Mouse (Mus musculus) MEL (cell line): Measurements from ENCODE around the gene Tekt1. TPM values are rescaled to one million over a fixed set of nuclear protein-coding genes. Genes with fewer than 3 reads are reported as not detected.
A peak's percentile ranks its signal among the peaks of the same experiment; 100 is the strongest.

Experiments
- DNase-seq: peaks from one replicate; pipeline ENCODE4 v3.0.0; 2011; ENCODE audit warnings: low read depth, low spot score
- H3K27ac ChIP-seq: 2 replicates; pipeline ENCODE4 v1.5.1; 2012; ENCODE audit warnings: low read depth, mild to moderate bottlenecking, control low read depth, low read length, moderate library complexity; ENCODE audit not compliant: control insufficient read depth
- H3K27me3 ChIP-seq, 2 experiments: fragments of 150-350 bp in 1 of 2; sonication (generic) in 1 of 2; 2 replicates each; pipeline ENCODE4 v1.6.1; 2012; ENCODE audit warnings: low read length in 2 of 2, mild to moderate bottlenecking in 2 of 2, improper control_type of control experiment in 1 of 2, moderate library complexity in 1 of 2; ENCODE audit not compliant: insufficient read depth in 2 of 2, control insufficient read depth in 1 of 2
- H3K36me3 ChIP-seq, 2 experiments: 2 replicates each; pipeline ENCODE4 v1.6.1; 2012 to 2014; ENCODE audit warnings: low read length in 2 of 2, improper control_type of control experiment in 1 of 2, inconsistent platforms in 1 of 2, mild to moderate bottlenecking in 1 of 2; ENCODE audit not compliant: insufficient read depth in 2 of 2, control insufficient read depth in 1 of 2
- H3K4me1 ChIP-seq, 2 experiments: fragments of 150-350 bp in 1 of 2; sonication (generic) in 1 of 2; 2 replicates each; pipeline ENCODE4 v1.6.1; 2012; ENCODE audit warnings: low read length in 2 of 2, improper control_type of control experiment in 1 of 2, mild to moderate bottlenecking in 1 of 2; ENCODE audit not compliant: insufficient read depth in 2 of 2, control insufficient read depth in 1 of 2
- H3K4me3 ChIP-seq, 2 experiments: fragments of 150-350 bp in 1 of 2; sonication (generic) in 1 of 2; 2 replicates each; pipeline ENCODE4 v1.5.1; 2012; ENCODE audit warnings: low read depth in 2 of 2, low read length in 2 of 2, mild to moderate bottlenecking in 2 of 2, moderate library complexity in 2 of 2, control low read depth in 1 of 2, improper control_type of control experiment in 1 of 2; ENCODE audit not compliant: control insufficient read depth in 1 of 2, insufficient read depth in 1 of 2
- H3K79me2 ChIP-seq: 2 replicates; pipeline ENCODE4 v1.6.1; 2012; ENCODE audit warnings: mild to moderate bottlenecking, low read length, moderate library complexity; ENCODE audit not compliant: control insufficient read depth, poor library complexity, insufficient read depth
- H3K9ac ChIP-seq: 2 replicates; pipeline ENCODE4 v1.6.1; 2012; ENCODE audit warnings: low read depth, mild to moderate bottlenecking, control low read depth, low read length, moderate library complexity; ENCODE audit not compliant: control insufficient read depth, poor library complexity, severe bottlenecking
- H3K9me3 ChIP-seq: fragments of 150-350 bp; sonication (generic); replicated peaks from 2 replicates; pipeline ENCODE4 v1.6.1; 2012; ENCODE audit warnings: mild to moderate bottlenecking, low read length, improper control_type of control experiment, moderate library complexity; ENCODE audit not compliant: insufficient read depth
- BHLHE40 ChIP-seq: IDR thresholded peaks from 2 replicates; pipeline ENCODE4 v1.6.1; 2012; ENCODE audit warnings: low read depth, mild to moderate bottlenecking, inconsistent platforms, low read length, improper control_type of control experiment, borderline replicate concordance
- CHD1 ChIP-seq: IDR thresholded peaks from 2 replicates; pipeline ENCODE4 v1.6.1; 2012; ENCODE audit warnings: low read depth, mild to moderate bottlenecking, inconsistent platforms, low read length, improper control_type of control experiment
- CHD2 ChIP-seq: IDR thresholded peaks from 2 replicates; pipeline ENCODE4 v1.6.1; 2011; ENCODE audit warnings: low read length, improper control_type of control experiment
- CTCF ChIP-seq, 3 experiments: IDR thresholded peaks in 2 of 3; conservative IDR thresholded peaks in 1 of 3; 2 replicates each; pipeline ENCODE4 v1.5.1; 2011 to 2012; ENCODE audit warnings: low read length in 3 of 3, low read depth in 2 of 3, mild to moderate bottlenecking in 2 of 3, improper control_type of control experiment in 1 of 3, inconsistent platforms in 1 of 3, mixed read lengths in 1 of 3, moderate library complexity in 1 of 3; ENCODE audit not compliant: control insufficient read depth in 1 of 3, insufficient read depth in 1 of 3, poor library complexity in 1 of 3, severe bottlenecking in 1 of 3
- E2F4 ChIP-seq: IDR thresholded peaks from 2 replicates; pipeline ENCODE4 v1.6.1; 2011; ENCODE audit warnings: low read depth, low read length, improper control_type of control experiment, borderline replicate concordance
- ELF1 ChIP-seq: IDR thresholded peaks from 2 replicates; pipeline ENCODE4 v1.6.1; 2014; ENCODE audit warnings: low read depth, mild to moderate bottlenecking, inconsistent platforms, low read length, improper control_type of control experiment, moderate library complexity
- EP300 ChIP-seq, 2 experiments: IDR thresholded peaks; 2 replicates each; pipeline ENCODE4 v1.6.1; 2011; ENCODE audit warnings: improper control_type of control experiment in 2 of 2, low read length in 2 of 2, low read depth in 1 of 2, mild to moderate bottlenecking in 1 of 2
- ETS1 ChIP-seq: IDR thresholded peaks from 2 replicates; pipeline ENCODE4 v1.6.1; 2012; ENCODE audit warnings: low read depth, mild to moderate bottlenecking, inconsistent platforms, low read length, improper control_type of control experiment, moderate library complexity
- GABPA ChIP-seq: IDR thresholded peaks from 2 replicates; pipeline ENCODE4 v1.6.1; 2012; ENCODE audit warnings: low read depth, mild to moderate bottlenecking, inconsistent platforms, low read length, improper control_type of control experiment, moderate library complexity
- GATA1 ChIP-seq: IDR thresholded peaks from 2 replicates; pipeline ENCODE4 v1.6.1; 2011; ENCODE audit warnings: low read depth, low read length, improper control_type of control experiment
- HCFC1 ChIP-seq: IDR thresholded peaks from 2 replicates; pipeline ENCODE4 v1.6.1; 2012; ENCODE audit warnings: low read depth, mild to moderate bottlenecking, inconsistent platforms, low read length, improper control_type of control experiment, moderate library complexity
- JUND ChIP-seq: IDR thresholded peaks from 2 replicates; pipeline ENCODE4 v1.6.1; 2011; ENCODE audit warnings: low read depth, mild to moderate bottlenecking, improper control_type of control experiment, low read length
- KAT2A ChIP-seq: conservative IDR thresholded peaks from 2 replicates; pipeline ENCODE4 v1.6.1; 2012; ENCODE audit warnings: low read depth, low read length, improper control_type of control experiment, inconsistent platforms
- MAFK ChIP-seq: IDR thresholded peaks from 2 replicates; pipeline ENCODE4 v1.6.1; 2011; ENCODE audit warnings: low read depth, mild to moderate bottlenecking, low read length, improper control_type of control experiment, borderline replicate concordance
- MAX ChIP-seq: IDR thresholded peaks from 2 replicates; pipeline ENCODE4 v1.6.1; 2011; ENCODE audit warnings: low read length, improper control_type of control experiment
- MAZ ChIP-seq: IDR thresholded peaks from 2 replicates; pipeline ENCODE4 v1.6.1; 2012; ENCODE audit warnings: low read depth, mild to moderate bottlenecking, inconsistent platforms, low read length, improper control_type of control experiment
- MXI1 ChIP-seq: IDR thresholded peaks from 2 replicates; pipeline ENCODE4 v1.6.1; 2011; ENCODE audit warnings: mild to moderate bottlenecking, low read depth, low read length, improper control_type of control experiment
- MYB ChIP-seq: IDR thresholded peaks from 2 replicates; pipeline ENCODE4 v1.6.1; 2011; ENCODE audit warnings: mild to moderate bottlenecking, low read depth, low read length, improper control_type of control experiment
- MYC ChIP-seq: IDR thresholded peaks from 2 replicates; pipeline ENCODE4 v1.6.1; 2011; ENCODE audit warnings: low read depth, mild to moderate bottlenecking, low read length, improper control_type of control experiment, moderate library complexity
- NELFE ChIP-seq: IDR thresholded peaks from 2 replicates; pipeline ENCODE4 v1.6.1; 2011; ENCODE audit warnings: low read depth, low read length, improper control_type of control experiment
- NRF1 ChIP-seq: IDR thresholded peaks from 2 replicates; pipeline ENCODE4 v1.6.1; 2014; ENCODE audit warnings: low read depth, mild to moderate bottlenecking, inconsistent platforms, low read length, improper control_type of control experiment, moderate library complexity; ENCODE audit not compliant: poor library complexity, insufficient read depth, severe bottlenecking
- POLR2A ChIP-seq, 2 experiments: IDR thresholded peaks; 2 replicates each; pipeline ENCODE4 v1.6.1; 2011 to 2012; ENCODE audit warnings: low read length in 2 of 2, mild to moderate bottlenecking in 2 of 2, control low read depth in 1 of 2, improper control_type of control experiment in 1 of 2, low read depth in 1 of 2, moderate library complexity in 1 of 2; ENCODE audit not compliant: control insufficient read depth in 1 of 2, insufficient read depth in 1 of 2, poor library complexity in 1 of 2
- POLR2AphosphoS2 ChIP-seq: IDR thresholded peaks from 2 replicates; pipeline ENCODE4 v1.6.1; 2011; ENCODE audit warnings: low read length, improper control_type of control experiment
- POLR2AphosphoS5 ChIP-seq: IDR thresholded peaks from 2 replicates; pipeline ENCODE4 v1.6.1; 2012; ENCODE audit warnings: low read depth, borderline replicate concordance, mild to moderate bottlenecking, inconsistent platforms, low read length, moderate library complexity, mixed read lengths
- RAD21 ChIP-seq: IDR thresholded peaks from 2 replicates; pipeline ENCODE4 v1.6.1; 2011; ENCODE audit warnings: mild to moderate bottlenecking, low read depth, low read length, improper control_type of control experiment
- RCOR1 ChIP-seq: IDR thresholded peaks from 2 replicates; pipeline ENCODE4 v1.6.1; 2012; ENCODE audit warnings: low read depth, mild to moderate bottlenecking, inconsistent platforms, low read length, improper control_type of control experiment
- SIN3A ChIP-seq: IDR thresholded peaks from 2 replicates; pipeline ENCODE4 v1.6.1; 2012; ENCODE audit warnings: low read length, improper control_type of control experiment, inconsistent platforms
- TAL1 ChIP-seq: IDR thresholded peaks from 2 replicates; pipeline ENCODE4 v1.6.1; 2012; ENCODE audit warnings: mild to moderate bottlenecking, inconsistent platforms, low read length, moderate library complexity, mixed read lengths
- TBP ChIP-seq: IDR thresholded peaks from 2 replicates; pipeline ENCODE4 v1.8.0; 2011; ENCODE audit warnings: low read depth, low read length, improper control_type of control experiment
- TCF12 ChIP-seq: IDR thresholded peaks from 2 replicates; pipeline ENCODE4 v1.6.1; 2014; ENCODE audit warnings: low read depth, mild to moderate bottlenecking, inconsistent platforms, low read length, improper control_type of control experiment, moderate library complexity
- UBTF ChIP-seq: IDR thresholded peaks from 2 replicates; pipeline ENCODE4 v1.6.1; 2012; ENCODE audit warnings: low read depth, mild to moderate bottlenecking, inconsistent platforms, low read length, improper control_type of control experiment, moderate library complexity, borderline replicate concordance; ENCODE audit not compliant: insufficient read depth
- USF1 ChIP-seq: IDR thresholded peaks from 2 replicates; pipeline ENCODE4 v1.6.1; 2014; ENCODE audit warnings: low read depth, mild to moderate bottlenecking, inconsistent platforms, low read length, improper control_type of control experiment, moderate library complexity
- USF2 ChIP-seq, 2 experiments: IDR thresholded peaks; 2 replicates each; pipeline ENCODE4 v1.6.1; 2011 to 2012; ENCODE audit warnings: improper control_type of control experiment in 2 of 2, low read length in 2 of 2, borderline replicate concordance in 1 of 2, inconsistent platforms in 1 of 2, low read depth in 1 of 2, mild to moderate bottlenecking in 1 of 2; ENCODE audit not compliant: insufficient read depth in 1 of 2
- ZC3H11A ChIP-seq: IDR thresholded peaks from 2 replicates; pipeline ENCODE4 v1.6.1; 2012; ENCODE audit warnings: low read depth, mild to moderate bottlenecking, inconsistent platforms, low read length, improper control_type of control experiment
- ZKSCAN1 ChIP-seq: IDR thresholded peaks from 2 replicates; pipeline ENCODE4 v1.6.1; 2012; ENCODE audit warnings: low read depth, mild to moderate bottlenecking, inconsistent platforms, low read length, improper control_type of control experiment, moderate library complexity
- ZMIZ1 ChIP-seq: IDR thresholded peaks from 2 replicates; pipeline ENCODE4 v1.6.1; 2012; ENCODE audit warnings: low read depth, mild to moderate bottlenecking, inconsistent platforms, low read length, improper control_type of control experiment, moderate library complexity
- ZNF384 ChIP-seq: IDR thresholded peaks from 2 replicates; pipeline ENCODE4 v1.6.1; 2012; ENCODE audit warnings: low read depth, mild to moderate bottlenecking, inconsistent platforms, low read length, improper control_type of control experiment
- polyA plus RNA-seq, 2 experiments: library from polyadenylated mRNA; stranded (reverse) in 1 of 2; unstranded in 1 of 2; fragments of >175 nt in 1 of 2; fragments of >200 nt in 1 of 2; gene quantifications; 2 replicates each; pipeline versions ENCODE4 v1.2.1 to v1.2.4; 2012; ENCODE audit warnings: low replicate concordance in 2 of 2, low read depth in 1 of 2; ENCODE audit not compliant: insufficient read length in 2 of 2, insufficient read depth in 1 of 2, missing spikeins in 1 of 2
- total RNA-seq: library from RNA; depleted of rRNA; stranded (reverse); fragments of 300-350 nt; gene quantifications from 2 replicates; pipeline ENCODE4 v1.2.3, GENCODE M21; 2012

The Tekt1 gene
- total and polyA plus RNA-seq, 3 experiments, result not detected

- Histone ChIP-seq H3K79me2 (no peaks in the 10 kb centered on the region), H3K9me3 (no peaks in the 10 kb centered on the region), H3K4me1 (peaks cover 0 to 10% of the 10 kb centered on the region in 2 experiments; a peak in 1 of 4 replicates), H3K27ac (no peak overlapping the region), H3K4me3 (peak overlapping the region in 1 of 2 experiments; percentile 1; a peak in 1 of 4 replicates), H3K9ac (no peak overlapping the region), H3K36me3 (peaks cover 0 to 7% of the 10 kb centered on the region in 2 experiments; a peak in 1 of 4 replicates), H3K27me3 (peaks cover 0 to 5% of the 10 kb centered on the region in 2 experiments; a peak in 2 of 4 replicates)
- peak; percentile 79 for DNase-seq
- no peak for TF ChIP-seq MAFK
- TF ChIP-seq TBP, result no peak
- TF ChIP-seq GABPA, result no peak
- TF ChIP-seq ETS1, result peak; percentile 95
- no peak for TF ChIP-seq CTCF (IDR thresholded peaks at IDR 0.05 in 2 of 3, conservative IDR thresholded peaks at IDR 0.05 in 1 of 3; ENCODE audit: control insufficient read depth in 1 of 3, insufficient read depth in 1 of 3, low read depth in 2 of 3, low read length in 3 of 3, poor library complexity in 1 of 3, severe bottlenecking in 1 of 3)
- no peak for TF ChIP-seq CHD1
- TF ChIP-seq TAL1, result no peak
- TF ChIP-seq ELF1, result no peak
- TF ChIP-seq MAX, result no peak
- TF ChIP-seq SIN3A, result peak; percentile 60
- no peak for TF ChIP-seq USF1
- TF ChIP-seq ZC3H11A, result no peak
- no peak for TF ChIP-seq NELFE
- no peak for TF ChIP-seq ZKSCAN1
- no peak for TF ChIP-seq RCOR1
- TF ChIP-seq EP300 (IDR thresholded peaks at IDR 0.05; ENCODE audit: low read depth in 1 of 2, low read length in 2 of 2), result peak; percentile 19 to 26; a peak in 2 of 4 replicates
- no peak for TF ChIP-seq MAZ
- no peak for TF ChIP-seq POLR2AphosphoS2
- no peak for TF ChIP-seq TCF12
- TF ChIP-seq USF2 (IDR thresholded peaks at IDR 0.05; ENCODE audit: borderline replicate concordance in 1 of 2, insufficient read depth in 1 of 2, low read depth in 1 of 2, low read length in 2 of 2), result no peak
- peak; percentile 69 for TF ChIP-seq GATA1
- TF ChIP-seq MYC, result no peak
- no peak for TF ChIP-seq NRF1
- TF ChIP-seq POLR2A (IDR thresholded peaks at IDR 0.05; ENCODE audit: control insufficient read depth in 1 of 2, insufficient read depth in 1 of 2, low read depth in 1 of 2, low read length in 2 of 2, poor library complexity in 1 of 2), result no peak
- TF ChIP-seq JUND, result no peak
- no peak for TF ChIP-seq KAT2A
- TF ChIP-seq HCFC1, result no peak
- no peak for TF ChIP-seq E2F4
- TF ChIP-seq BHLHE40, result no peak
- TF ChIP-seq MXI1, result 0 out of 2 replicates have a peak, but pooled peaks have one; percentile 20
- TF ChIP-seq ZMIZ1, result no peak
- TF ChIP-seq POLR2AphosphoS5, result no peak
- no peak for TF ChIP-seq RAD21
- no peak for TF ChIP-seq MYB
- no peak for TF ChIP-seq UBTF
- no peak for TF ChIP-seq CHD2
- 0 out of 2 replicates have a peak, but pooled peaks have one; percentile 21 for TF ChIP-seq ZNF384
These were observed 1.4 kb upstream of the Tekt1 start for GRCm38 (mm10) chr11:72363523-72364240.
